Mouse (Mus musculus) NIH3T3 (cell line): ENCODE measurements around the gene Vsir.
A peak's percentile ranks its signal among the peaks of the same experiment; 100 is the strongest.

Experiments used
- DNase-seq: peaks from one replicate; pipeline ENCODE4 v3.0.0-alpha.2; 2012; ENCODE audit warnings: low read depth

Gene Vsir

DNA sequence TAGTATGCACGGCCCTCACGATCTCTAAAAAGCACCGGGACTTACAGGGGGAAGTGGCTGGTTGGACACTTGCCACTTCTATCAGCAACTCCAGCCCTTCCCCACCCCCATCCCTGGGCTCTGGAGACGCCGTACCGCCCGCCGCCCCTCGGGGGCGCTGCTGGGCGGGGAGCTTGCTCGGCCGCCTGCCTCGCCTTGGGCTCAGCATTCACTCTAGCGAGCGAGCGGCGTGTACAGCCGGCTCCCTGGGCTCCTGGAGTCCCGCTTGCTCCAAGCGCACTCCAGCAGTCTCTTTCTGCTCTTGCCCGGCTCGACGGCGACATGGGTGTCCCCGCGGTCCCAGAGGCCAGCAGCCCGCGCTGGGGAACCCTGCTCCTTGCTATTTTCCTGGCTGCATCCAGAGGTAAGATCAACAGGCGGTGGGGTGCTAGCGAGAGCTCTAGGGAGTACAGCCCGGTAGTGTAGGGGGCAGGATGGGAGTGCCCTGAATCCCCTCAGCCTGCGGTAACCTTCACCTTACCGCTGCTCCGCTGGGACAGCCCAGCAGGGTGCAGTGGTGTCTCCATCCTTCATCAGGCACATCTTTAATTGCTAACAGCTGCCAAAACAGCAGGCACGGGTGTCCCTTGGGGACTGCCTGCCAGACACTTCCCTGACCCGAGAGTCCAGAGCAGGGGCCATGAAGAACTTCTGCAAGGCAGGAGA is at the start of gene Vsir:
TSS of gene Vsir (plus strand) at position 151 of the 705 bp plus-strand sequence.
- DNase-seq = peak; percentile 64

DNA sequence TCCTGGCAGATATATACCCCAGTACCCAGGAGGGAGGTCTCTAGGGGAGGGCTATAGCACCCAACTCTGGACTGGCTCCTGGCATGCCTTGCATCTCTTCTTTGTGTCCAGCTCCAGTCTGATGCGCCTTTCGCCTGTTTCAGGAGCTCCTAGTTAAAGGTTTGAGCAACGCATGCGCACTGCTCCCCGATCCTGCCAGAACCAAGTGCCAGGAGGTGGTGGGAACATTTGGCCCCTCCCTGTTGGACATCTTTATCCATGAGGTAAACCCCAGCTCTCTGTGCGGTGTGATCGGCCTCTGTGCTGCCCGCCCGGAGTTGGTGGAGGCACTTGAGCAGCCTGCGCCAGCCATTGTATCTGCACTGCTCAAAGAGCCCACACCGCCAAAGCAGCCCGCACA is 47.0 kb upstream of the Vsir start:
- no peak for DNase-seq

DNA sequence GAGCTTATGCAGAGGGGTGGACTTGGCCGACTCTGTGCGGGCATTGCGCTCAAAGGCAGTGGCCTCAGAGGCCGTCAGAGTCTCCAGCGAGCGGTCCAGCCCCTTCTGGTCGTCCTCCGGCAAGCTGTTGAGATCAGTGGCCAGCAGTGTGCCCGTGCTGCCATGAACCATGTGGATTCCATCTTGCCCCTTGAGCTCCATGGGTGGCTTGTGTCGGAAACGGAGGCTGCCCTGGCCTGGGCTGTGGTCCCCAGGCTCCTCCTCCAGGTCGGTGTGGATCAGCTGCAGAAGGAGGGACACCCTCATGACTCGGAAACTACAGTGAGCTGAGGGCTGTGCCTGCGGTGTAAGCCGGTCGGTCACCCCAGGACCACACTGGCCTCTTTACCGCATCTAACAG is 43.2 kb upstream of the Vsir start:
- DNase-seq = no peak

DNA sequence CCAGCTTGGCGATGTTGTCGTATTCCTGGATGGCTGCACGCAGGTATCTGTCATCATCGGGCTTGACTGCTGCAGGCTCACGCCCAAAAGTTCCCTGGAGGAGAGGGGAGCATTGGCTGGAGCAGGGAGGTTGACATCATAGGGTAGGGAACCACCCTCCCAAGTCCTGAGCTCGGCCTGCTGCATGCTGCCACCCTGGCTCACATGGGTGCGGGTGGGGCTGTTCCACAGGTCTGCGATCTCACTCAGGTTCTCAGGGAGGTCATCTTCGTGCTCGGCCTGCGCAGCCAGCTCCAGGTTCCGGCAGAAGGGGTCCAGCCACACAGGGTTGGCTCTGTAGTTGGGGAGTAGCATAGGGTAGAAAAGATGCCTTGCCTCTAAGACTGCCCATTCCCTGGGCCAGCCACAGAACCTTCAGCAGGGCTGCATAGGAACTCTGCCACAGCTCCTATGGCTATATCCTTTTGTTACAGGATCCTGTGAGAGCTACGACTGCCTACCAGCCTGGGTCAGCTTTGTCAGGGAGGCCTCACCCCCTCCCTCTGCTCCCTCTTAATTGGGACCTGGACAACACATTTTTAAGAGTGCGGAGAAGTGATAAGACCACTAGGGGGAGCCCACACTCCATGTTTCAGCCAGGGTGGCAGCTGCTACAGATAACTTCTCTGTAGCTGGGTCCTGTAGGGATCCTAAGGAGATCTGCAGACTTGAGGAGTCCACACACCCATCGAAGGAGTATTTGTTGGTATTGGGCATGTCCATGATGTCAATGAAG is 41.6 kb upstream of the Vsir start:
- peak; percentile 94 for DNase-seq

DNA sequence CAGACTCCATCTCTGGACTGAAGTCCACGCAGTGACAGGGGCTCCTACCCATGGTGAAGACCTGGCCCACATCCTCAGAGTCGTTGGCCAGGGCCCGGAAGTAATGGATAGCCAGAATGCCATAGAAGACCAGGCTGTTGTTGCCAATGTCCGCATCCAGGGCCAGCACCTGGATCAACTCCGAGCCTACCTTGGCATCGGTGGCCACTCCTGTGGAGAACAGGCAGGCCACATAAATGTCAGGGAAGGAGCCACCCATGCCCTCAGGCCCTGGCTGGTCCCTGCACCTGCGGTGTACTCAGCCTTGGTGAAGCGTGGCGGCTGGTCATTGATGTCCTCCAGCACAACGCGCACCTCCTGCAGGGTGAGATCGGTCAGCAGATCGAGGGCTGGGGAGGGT is 36.0 kb upstream of the Vsir start:
- no peak for DNase-seq

DNA sequence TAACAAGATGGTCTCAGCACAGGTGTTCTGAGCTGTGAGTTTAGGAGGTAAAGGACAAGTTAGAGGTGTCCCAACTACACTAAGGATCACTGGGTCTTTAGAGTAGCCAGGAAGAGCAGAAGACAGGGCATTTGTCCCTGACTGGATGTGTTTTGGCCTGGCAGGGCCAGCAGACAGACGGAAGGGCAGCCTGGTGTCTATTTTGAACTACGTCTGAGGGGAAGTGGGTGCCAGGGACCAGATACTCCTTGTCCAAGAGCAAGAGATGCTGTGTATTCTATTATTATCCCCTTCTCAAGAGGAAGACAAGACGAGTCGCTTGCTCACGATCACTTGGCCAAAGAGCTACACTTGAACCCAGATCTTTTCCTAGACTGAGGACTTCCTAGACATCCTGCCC is 33.0 kb upstream of the Vsir start:
- no peak for DNase-seq

DNA sequence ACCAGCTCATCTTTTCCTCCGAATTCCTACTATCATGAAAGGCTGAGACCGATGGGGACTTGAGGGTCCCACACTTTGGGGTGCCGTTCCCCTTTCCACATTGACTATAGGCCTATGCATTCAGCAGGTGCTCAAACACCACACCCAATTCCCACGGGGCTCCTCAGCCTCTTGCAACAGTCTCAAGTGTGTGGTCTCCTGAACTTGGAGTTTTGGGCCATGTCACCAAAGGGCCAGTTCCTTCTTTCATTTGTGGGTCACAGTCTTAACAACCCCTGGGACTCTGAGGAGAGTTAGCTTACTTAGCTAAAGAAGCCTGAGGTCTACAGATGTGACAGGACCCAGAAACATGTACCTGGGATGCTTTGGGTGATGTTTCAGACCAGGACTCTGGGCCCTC is 30.5 kb upstream of the Vsir start:
- no peak for DNase-seq

DNA sequence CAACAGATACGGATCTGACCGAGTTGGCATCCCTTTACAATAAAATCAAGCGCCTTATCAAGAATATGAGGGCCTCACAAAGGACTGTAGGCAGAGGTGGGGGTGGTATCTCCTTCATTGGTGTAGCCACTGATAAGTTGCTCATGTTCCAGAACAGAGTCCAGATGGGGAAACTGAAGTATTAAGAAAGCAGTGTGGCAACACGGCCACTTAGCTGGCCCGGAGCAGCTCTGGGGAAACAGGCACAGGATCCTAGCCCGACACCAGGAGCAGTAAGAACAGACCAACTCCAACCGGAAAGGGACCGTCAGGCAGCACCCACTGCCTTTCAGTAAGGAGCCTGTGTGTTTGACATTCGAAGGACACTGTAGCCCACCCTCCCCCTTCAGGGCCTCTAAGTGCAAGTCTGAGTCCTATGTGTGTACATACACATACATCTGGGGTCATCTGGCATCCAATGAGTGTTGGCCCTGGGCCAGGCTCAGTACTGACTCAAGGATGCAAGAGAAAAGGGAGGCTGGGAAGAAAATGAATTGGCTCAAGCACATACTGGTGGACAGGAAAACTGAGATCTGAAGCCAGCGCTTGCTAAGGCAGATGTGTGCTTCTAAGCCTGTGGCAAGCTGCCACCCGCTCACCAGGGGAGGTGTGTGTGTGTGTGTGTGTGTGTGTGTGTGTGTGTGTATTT is 17.5 kb upstream of the Vsir start:
- DNase-seq = peak; percentile 86

DNA sequence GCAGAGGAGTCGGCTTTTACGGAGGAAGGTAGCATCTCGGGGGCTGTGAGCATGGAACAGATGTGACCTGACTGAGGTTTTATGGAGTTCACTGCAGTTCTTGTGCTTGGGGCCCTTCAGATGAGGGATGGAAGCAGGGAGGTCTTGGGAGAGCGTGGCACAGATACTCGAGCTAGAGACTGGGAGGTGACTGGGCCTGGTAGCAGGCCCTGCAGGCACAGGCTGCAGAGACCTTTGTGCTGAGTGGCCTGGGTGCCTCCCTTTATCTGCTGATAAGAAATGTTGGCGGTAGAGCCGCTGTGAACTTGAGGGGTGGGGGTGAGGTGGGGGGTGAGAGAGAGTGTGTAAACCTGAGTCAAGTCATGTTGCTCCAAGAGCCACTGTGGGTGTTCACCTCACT is 12.1 kb upstream of the Vsir start:
- no peak for DNase-seq

DNA sequence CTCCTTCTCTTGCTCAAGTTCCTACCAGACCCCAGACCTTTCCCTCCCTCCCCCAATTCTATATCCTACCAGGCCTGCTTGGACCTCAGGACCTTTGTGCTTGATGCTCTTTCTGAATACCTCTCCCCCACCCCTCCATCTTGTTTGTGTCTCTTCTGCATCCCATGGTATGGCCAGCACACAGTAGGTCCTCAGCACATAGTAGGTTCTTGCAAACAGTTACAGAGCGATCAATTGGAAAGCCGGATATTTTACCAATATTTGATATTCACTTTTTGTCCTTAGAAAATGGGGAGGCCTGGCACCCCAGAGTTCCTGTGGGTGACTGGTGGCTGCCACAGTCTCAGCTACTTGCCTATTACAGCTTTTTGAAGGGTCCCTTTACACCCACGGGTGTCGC is 11.6 kb upstream of the Vsir start:
- DNase-seq = no peak

DNA sequence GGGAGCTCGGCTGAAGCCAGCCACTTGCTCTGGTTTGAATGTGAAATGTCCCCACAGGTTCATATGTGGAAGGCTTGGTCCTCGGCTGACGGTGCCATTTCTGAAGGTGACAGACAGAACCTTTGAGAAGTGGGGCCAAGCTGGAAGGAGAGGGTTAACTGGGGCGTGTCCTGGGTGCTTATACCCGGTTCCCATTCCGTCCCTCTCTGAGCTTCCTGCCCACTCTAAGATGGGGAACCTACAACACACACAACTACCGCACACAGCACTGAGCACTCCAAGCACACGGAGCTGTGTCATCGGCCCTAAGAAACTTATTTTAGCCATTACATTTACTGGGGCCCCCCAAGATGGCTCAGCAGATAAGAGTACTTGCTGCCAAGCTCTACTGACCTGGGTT is 5.1 kb upstream of the Vsir start:
- DNase-seq = no peak

DNA sequence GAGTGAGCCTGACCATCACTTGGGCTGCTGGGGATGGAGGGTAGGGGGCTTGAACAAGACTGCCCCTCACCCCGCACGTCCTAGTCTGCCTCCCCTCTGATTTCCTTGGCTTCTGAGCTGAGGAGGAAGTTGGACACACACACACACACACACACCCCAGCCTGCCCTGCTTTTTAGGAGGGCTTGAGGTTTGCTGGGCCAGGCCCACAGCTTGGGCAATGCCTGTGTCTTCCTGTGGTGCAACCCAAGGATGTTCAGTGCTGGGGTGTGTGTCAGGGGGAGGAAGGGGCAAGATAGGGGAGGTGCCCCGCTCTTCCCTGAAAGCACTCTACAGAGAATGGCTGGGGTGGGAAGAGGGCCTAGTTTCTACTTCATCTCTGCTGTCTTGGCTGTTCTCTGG is 2.5 kb upstream of the Vsir start:
- no peak for DNase-seq

DNA sequence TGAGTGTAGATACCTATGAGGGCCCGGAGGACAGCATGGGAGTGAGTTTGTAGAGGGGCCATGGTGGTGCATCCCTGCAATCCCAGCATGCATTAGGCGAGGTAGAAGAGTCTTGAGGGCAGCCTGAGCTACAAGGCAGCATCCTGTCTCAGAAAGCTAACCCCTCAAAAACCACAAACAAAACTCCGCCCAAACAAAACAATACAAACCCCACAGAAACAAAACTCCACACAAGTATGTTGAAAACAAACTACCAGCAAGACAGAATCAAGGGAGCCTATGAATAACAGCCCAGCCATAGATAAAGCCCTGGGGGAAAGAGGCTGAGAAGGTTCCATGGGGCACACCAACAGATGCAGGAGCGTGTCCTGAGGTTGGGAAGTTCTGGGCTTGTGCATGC is 595 bp upstream of the Vsir start:
- DNase-seq = no peak

DNA sequence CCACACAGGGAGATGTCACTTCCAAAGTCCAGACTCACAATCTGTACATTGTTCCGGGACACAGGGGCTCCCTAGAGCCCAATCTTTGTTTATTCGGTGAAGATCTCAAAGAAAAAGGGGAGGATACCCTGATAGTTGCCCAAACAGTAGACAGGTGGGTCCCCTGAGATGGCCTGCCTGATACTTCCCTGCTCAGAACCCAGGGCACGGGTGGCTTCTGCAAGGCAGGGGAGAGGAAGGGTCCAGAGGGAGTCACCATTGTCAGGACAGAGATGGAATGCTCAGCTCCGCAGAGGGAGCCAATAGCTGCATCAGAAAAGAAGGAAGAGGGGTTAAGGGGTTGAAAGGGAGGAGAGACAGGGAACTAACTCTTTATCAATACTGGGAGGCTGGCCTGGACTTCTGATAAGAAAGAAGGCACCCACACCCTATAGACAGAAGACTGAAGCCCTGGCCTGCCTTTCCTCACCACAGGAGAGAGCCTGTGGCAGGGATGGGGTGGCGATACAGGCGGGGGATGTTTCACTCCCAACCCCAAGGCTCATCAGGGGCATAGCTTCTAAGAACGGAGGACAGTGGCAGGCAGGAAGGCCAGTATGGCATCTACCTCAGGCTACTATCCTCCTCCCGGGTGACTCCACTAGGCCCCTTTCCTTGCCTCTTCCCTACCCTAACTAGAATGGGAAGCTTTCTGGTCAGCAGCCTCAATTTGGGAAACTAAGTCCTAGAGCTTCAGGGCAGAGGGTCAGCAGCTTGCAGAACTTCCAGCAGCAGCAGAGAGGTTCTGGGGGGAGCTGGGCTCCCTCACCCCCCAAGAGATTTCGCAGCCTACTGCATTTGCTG is 1.3 kb downstream of the Vsir start:
- DNase-seq = no peak

DNA sequence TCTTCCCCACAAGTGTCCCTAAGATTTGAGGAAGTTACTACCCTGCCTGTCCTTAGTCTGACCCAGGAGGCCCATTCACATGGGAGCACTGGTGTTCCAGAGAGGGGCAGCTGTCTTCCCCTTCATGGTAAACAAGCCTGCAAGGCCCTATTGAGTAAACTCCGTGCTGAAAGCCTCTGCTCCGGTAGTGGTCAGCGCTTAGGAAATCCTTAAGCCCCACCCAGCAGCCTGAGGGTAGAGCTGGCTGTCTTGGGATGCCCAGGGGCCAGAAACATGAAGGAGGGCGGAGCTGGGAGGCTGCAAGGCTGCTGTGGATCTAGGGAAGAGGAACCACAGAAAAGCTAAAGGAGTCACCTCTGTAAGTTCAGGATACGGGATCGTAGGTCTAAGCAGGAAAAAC is 2.4 kb downstream of the Vsir start:
- DNase-seq = peak; percentile 93

DNA sequence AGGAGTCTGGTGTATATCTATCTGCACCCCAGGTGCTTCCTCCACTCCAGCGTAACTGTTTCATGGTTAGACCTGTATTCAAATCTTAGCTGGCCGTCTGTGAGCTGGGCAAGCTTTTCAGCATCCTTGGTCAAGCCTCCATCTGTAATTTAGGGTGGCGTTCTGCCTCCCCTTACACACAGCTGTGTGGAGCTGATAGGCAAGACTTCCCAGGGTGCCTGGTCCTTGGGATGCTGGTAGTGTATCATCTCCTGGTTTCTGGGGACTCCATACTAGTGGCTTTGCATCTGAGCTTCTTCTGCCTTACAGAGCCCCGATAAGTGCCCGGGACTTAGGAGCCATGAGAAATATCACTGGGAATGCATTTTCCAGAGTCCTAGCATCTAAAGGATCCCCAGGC is 3.0 kb downstream of the Vsir start:
- no peak for DNase-seq

DNA sequence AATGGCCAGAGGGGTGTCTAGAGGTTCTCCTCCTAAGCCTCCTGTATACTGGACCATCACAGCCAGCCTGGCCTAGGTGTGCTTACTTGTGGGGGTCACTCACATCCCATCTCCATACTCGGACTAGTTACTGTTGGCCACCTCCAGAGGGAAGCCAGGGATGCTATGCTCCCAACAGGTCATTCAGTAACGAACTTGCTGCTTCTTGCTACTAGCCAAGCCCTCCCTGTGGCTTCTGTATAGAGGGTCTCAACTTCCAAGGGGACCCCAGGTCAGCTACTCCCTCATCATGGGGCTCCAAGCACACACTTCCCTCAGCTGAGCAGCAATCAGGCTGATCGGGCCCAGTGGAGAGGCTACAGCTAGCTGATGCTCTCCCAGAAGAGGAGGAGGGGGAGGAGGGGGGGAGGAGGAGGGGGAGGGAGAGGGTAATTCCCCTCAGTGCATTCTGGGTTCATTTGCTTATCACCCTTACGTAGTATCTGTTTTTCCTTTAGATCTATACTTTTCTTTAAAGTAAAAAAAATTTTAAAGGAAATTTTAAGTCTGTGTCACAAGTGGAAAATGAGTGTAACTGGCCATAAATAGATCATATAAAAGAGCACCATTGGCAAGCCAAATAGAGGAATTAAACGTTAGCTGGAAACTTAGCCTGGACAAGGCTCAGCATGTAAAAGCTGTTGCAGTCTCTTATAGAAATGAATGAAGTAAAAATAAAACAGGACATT is 3.6 kb downstream of the Vsir start:
- DNase-seq = no peak

DNA sequence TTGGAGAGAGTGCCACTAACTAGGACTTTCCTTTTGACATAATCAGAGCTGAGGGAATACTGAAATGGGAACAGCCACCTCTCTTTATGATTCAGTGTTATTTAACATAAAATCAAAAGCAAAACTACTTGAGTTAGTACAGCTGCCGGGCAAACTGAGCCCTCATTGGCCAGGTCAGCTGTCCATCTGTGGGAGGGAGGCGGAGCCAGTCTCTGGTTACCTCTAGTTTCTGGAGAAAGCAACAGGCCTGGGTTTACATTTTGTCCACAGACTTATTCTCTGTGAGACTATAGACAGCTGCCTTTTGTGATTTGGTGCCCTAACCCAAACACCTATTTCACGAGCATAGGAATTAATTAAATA is 4.1 kb downstream of the Vsir start:
- peak; percentile 97 for DNase-seq

DNA sequence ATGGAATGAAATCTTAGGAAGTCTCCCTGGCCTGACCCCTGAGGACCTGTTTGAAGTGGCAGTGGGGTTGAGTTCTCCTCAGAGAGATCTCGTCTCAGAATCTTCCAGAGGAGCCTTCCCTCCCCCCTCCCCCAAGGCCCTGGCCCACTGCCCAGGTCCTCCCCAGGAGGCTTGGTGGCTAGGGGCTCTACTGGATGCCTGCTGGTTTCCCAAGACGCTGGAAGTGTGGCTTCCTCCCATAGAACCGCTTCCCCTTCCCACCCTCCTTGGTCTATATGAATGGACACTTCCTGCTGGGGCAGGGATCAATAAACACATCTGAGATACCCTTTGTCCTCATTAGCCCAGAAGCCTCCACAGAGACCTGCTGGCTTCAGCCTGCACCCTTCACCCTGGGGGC is 4.6 kb downstream of the Vsir start:
- peak; percentile 63 for DNase-seq

DNA sequence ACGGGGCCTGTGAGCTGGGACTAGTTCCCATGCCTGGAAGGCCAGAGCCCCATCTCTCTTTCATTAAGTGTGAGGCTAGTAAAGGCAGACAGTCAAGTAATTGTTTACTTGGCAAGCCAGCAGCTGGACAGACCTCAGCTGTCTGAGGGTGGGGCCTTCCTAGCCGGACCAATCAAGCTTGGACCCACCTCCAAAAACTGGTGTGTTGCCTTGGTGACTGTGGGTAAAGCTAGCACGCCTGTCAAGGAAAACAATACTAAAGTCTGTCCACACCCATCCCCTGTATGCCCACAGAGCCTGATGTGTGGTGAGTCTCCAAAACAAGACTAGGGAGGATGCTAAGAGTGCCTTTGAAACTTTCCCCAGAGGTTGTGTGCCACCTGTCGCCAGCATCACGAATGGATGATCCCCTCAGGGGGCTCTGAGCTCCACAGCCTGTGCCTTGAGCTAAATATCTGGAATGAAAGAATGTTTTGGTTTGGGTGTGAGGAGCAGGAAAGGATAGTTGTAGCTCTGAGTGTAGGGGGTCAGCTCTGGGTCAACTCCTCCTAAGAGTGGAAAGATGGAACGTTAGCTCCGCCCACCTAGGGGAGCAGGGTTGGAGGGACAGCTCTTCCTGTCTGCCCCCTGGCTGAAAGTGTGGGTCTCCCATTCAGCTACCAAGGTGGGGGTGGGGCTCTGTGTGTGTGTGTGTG is 5.3 kb downstream of the Vsir start:
- peak; percentile 93 for DNase-seq
